Mouse (Mus musculus): Measurements from ENCODE around the gene Fgd2. TPM values are rescaled to one million over a fixed set of nuclear protein-coding genes. Genes with fewer than 3 reads are reported as not detected.

Gene Fgd2
- polyA plus RNA-seq, 1 experiment: 0.39 TPM

GRCm38 (mm10) chr17:29326531-29327529 lies 33.9 kb upstream of the Fgd2 start:
- no peak for TF ChIP-seq GATA1 (IDR thresholded peaks at IDR 0.05; ENCODE audit: low read length)

- TF ChIP-seq GATA1 (IDR thresholded peaks at IDR 0.05; ENCODE audit: low read length): no peak
Measured at GRCm38 (mm10) chr17:29327691-29328090, 33.0 kb upstream of the Fgd2 start.

GRCm38 (mm10) chr17:29330221-29330620 lies 30.5 kb upstream of the Fgd2 start:
- no peak for TF ChIP-seq GATA1 (IDR thresholded peaks at IDR 0.05; ENCODE audit: low read length)

- TF ChIP-seq GATA1 (IDR thresholded peaks at IDR 0.05; ENCODE audit: low read length): no peak
Measured at GRCm38 (mm10) chr17:29330671-29331410, 29.9 kb upstream of the Fgd2 start.

- no peak for TF ChIP-seq GATA1 (IDR thresholded peaks at IDR 0.05; ENCODE audit: low read length)
Measured at GRCm38 (mm10) chr17:29332186-29332685, 28.5 kb upstream of the Fgd2 start.

GRCm38 (mm10) chr17:29336266-29336990 lies 24.3 kb upstream of the Fgd2 start:
- no peak for TF ChIP-seq GATA1 (IDR thresholded peaks at IDR 0.05; ENCODE audit: low read length)

- TF ChIP-seq GATA1 (IDR thresholded peaks at IDR 0.05; ENCODE audit: low read length): no peak
Measured at GRCm38 (mm10) chr17:29337979-29338823, 22.5 kb upstream of the Fgd2 start.

- TF ChIP-seq GATA1 (IDR thresholded peaks at IDR 0.05; ENCODE audit: low read length): no peak
Measured at GRCm38 (mm10) chr17:29339170-29339768, 21.4 kb upstream of the Fgd2 start.

- TF ChIP-seq GATA1 (IDR thresholded peaks at IDR 0.05; ENCODE audit: low read length): no peak
Measured at GRCm38 (mm10) chr17:29340406-29341261, 20.1 kb upstream of the Fgd2 start.

- TF ChIP-seq GATA1 (IDR thresholded peaks at IDR 0.05; ENCODE audit: low read length): no peak
Measured at GRCm38 (mm10) chr17:29341591-29342003, 19.1 kb upstream of the Fgd2 start.

- no peak for TF ChIP-seq GATA1 (IDR thresholded peaks at IDR 0.05; ENCODE audit: low read length)
Measured at GRCm38 (mm10) chr17:29342010-29342910, 18.5 kb upstream of the Fgd2 start.

GRCm38 (mm10) chr17:29343241-29343640 lies 17.5 kb upstream of the Fgd2 start:
- no peak for TF ChIP-seq GATA1 (IDR thresholded peaks at IDR 0.05; ENCODE audit: low read length)
